Mouse (Mus musculus) cerebellum, adult (tissue): ENCODE data around the gene Olfr498.

ENCODE experiments used
- ATAC-seq: cut with Nextera tagmentation; 2 replicates; pipeline ENCODE4 v1.9.2; 2017; ENCODE audit warnings: mild to moderate bottlenecking, moderate library complexity, mixed read lengths; ENCODE audit not compliant: insufficient number of reproducible peaks, low FRiP score, low TSS enrichment

Gene Olfr498

GRCm38 (mm10) chr7:108465026-108465425 lies at the start of gene Olfr498:
Olfr498 (plus strand) TSS chr7:108465326.
- no peak for ATAC-seq

DNA sequence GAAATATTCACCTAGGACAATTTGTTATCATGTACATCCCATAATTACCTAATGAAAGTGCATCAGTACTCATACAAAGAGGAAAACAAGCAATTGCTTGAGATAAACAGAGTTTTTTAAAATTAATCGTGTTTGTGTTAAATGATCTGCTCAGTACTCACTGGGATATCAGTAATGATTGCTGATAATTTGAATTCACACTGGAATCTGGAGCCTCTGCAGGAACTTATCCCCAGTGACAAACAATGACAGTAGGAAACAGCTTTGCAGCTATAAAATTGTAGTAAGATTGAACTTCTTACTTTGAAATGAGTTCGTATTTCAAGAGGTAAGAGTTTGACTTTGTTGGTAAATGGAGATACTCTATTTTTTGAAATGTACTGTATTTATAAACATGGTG lies 45.0 kb upstream of the Olfr498 start, which contains the start of gene Olfr497:
Gene Olfr497 (plus strand): TSS at position 301 of the 400 bp plus-strand sequence.
- ATAC-seq: no peak
